Mouse (Mus musculus) liver, adult 2 months (tissue): Measurements from ENCODE around the gene Rrp1.

Experiments
- CTCF ChIP-seq: fragments of 200-500 bp; IDR thresholded peaks from 2 replicates; pipeline ENCODE4 v1.5.1; 2011; ENCODE audit warnings: low read depth, low read length, control low read depth
- POLR2A ChIP-seq: fragments of 200-500 bp; IDR thresholded peaks from 2 replicates; pipeline ENCODE4 v1.6.1; 2011; ENCODE audit warnings: low read length, control low read depth; ENCODE audit not compliant: insufficient read depth; ENCODE audit errors: extremely low read depth

- TF ChIP-seq POLR2A (no peak), CTCF (no peak)
Observed at GRCm38 (mm10) chr10:78439990-78440389, 27.1 kb upstream of the Rrp1 start.
